Mouse (Mus musculus) cerebellum, adult 2 months (tissue): ENCODE results near the gene Purb.

Experiments
- CTCF ChIP-seq: fragments of 200-500 bp; IDR thresholded peaks from 2 replicates; pipeline ENCODE4 v1.5.1; 2011; ENCODE audit warnings: low read depth, mild to moderate bottlenecking, control low read depth, low read length, moderate library complexity, borderline replicate concordance; ENCODE audit not compliant: insufficient read depth
- POLR2A ChIP-seq: fragments of 200-500 bp; IDR thresholded peaks from 2 replicates; pipeline ENCODE4 v1.6.1; 2011; ENCODE audit warnings: low read length, control low read depth, borderline replicate concordance; ENCODE audit not compliant: insufficient read depth

- no peak for TF ChIP-seq CTCF
- TF ChIP-seq POLR2A, result no peak
These were observed 43.8 kb upstream of the Purb start for GRCm38 (mm10) chr11:6519491-6520033.
